Mouse (Mus musculus) bone marrow, adult 2 months (tissue): ENCODE data around the gene Klhdc8a.
"Not testable (repeated sequence)": the region's sequence is repeated elsewhere in the genome, so short reads cannot be mapped to it uniquely, and the experiment has no call there.

ENCODE experiments used
- CTCF ChIP-seq: fragments of 200-500 bp; IDR thresholded peaks from 2 replicates; pipeline ENCODE4 v1.5.1; 2011; ENCODE audit warnings: low read length, control low read depth; ENCODE audit not compliant: control insufficient read depth, insufficient read depth
- POLR2A ChIP-seq: fragments of 200-500 bp; IDR thresholded peaks from 2 replicates; pipeline ENCODE4 v1.6.1; 2011; ENCODE audit warnings: low read depth, mild to moderate bottlenecking, control low read depth, low read length, borderline replicate concordance; ENCODE audit not compliant: control insufficient read depth

DNA sequence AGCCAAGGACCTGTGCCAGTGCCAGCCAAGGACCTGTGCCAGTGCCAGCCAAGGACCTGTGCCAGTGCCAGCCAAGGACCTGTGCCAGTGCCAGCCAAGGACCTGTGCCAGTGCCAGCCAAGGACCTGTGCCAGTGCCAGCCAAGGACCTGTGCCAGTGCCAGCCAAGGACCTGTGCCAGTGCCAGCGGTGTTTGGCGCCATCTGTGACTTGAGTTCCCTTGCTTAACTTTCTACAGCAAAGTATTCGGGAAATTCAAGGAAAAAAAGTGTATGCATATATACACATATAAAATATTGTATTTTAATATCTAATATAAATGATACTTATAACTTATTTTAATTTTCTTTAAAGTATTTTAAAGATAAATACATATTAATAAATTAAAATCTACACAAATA is 51.2 kb downstream of the Klhdc8a start:
- not testable (repeated sequence) for TF ChIP-seq POLR2A, CTCF
